Mouse (Mus musculus): Measurements from ENCODE around the gene Klhdc8a.

DNA sequence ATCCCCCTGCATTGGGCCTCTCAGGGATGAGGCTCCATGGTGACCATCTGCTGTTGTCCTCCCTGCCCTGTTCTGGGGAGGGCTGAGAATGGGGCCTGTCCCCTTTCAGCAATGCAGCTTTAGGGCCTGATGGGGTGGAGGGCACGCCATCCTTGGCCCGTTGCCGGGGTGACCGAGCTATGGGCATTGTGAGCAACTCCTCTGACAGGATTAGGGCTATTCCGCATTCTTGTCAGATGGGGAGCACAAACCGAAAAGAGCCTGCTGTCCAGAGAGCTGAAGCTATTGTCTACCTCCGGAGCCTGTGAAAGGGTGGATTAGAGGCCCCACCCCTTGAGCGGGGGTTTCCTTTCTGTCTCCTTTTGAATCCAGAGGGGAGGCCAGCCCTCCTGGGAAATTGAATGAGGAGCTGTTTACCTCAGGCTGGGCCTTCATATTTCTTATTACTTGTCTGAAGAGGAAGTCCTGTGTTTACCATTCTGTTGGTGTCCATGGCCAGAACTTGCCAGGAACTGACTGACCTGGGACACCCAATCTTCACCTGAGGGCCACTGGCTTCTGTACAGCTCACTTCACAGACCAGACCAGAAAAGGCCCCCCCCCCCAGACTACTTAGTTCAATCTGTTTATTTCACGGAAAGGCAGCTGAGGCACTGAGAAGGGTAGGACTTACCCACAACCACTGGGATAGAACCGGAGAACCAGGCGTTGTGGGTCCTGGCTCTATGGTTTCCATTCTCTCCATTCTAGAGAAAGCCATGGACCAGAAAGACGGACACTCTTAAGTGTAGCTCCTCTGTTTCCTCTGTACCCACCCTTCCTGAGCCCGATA is 24.5 kb downstream of the Klhdc8a start:
- TF ChIP-seq MEF2A (IDR thresholded peaks at IDR 0.05; ENCODE audit: borderline replicate concordance, low read depth, low read length) (no peak), USF1 (IDR thresholded peaks at IDR 0.05; ENCODE audit: low read depth, low read length) (no peak)
